Mouse (Mus musculus): ENCODE measurements around the gene Pgs1. TPM values are rescaled to one million over a fixed set of nuclear protein-coding genes. Genes with fewer than 3 reads are reported as not detected.

Gene Pgs1
- polyA plus RNA-seq, 1 experiment from 2014 or later, result 41.2 TPM

- WGBS, result 51% methylated on average over 2 of the region's 2 CpGs
- Histone ChIP-seq H3K36me3 (0 out of 2 replicates have a peak, but pooled peaks cover 10% of the 10 kb centered on the region), H3K27ac (replicated peaks) (peak overlapping the region; percentile 84; the same call in 1 of the 2 replicates), H3K27me3 (no peaks in the 10 kb centered on the region), H3K4me2 (replicated peaks) (no peak overlapping the region), H3K9me3 (replicated peaks) (no peaks in the 10 kb centered on the region), H3K4me3 (replicated peaks) (no peak overlapping the region), H3K4me1 (peaks cover 43% of the 10 kb centered on the region), H3K9ac (no peak overlapping the region)
- ATAC-seq (ENCODE audit: insufficient number of reproducible peaks, low FRiP score, low TSS enrichment, low read depth), result no peak
Measured at GRCm38 (mm10) chr11:117995255-117995654, 9.2 kb downstream of the Pgs1 start.

DNA sequence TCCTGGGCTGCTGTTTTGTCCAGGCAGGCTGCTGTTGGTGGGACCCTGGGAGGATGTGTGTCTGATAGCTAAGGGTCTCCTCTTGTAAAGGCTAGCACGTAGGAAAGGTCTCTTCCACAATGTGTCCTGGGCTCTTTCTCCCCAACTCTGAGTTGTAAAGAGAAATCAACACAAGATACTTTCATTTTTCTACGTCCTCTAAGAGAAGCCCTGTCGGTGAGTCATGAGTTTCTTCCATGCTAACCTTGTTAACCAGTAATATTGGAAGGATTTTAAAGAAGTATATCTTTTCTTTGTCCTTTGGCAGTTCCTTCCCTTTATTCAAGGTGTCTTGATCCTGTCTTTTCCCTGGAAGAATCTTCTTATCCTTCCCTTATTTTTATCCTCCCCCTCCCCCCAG, 9.6 kb downstream of the Pgs1 start:
- no peak for ATAC-seq (ENCODE audit: insufficient number of reproducible peaks, low FRiP score, low TSS enrichment, low read depth)
- Histone ChIP-seq H3K4me1 (peaks cover 43% of the 10 kb centered on the region), H3K27ac (replicated peaks) (peak overlapping the region; percentile 84), H3K36me3 (peaks cover 14% of the 10 kb centered on the region), H3K9ac (no peak overlapping the region), H3K4me3 (replicated peaks) (no peak overlapping the region), H3K9me3 (replicated peaks) (no peaks in the 10 kb centered on the region), H3K4me2 (replicated peaks) (no peak overlapping the region), H3K27me3 (no peaks in the 10 kb centered on the region)
- WGBS, result 49% methylated on average over 3 of the region's 3 CpGs

GRCm38 (mm10) chr11:117996066-117996465, 10.0 kb downstream of the Pgs1 start:
- Histone ChIP-seq H3K4me3 (replicated peaks) (no peak overlapping the region), H3K27me3 (no peaks in the 10 kb centered on the region), H3K9me3 (replicated peaks) (no peaks in the 10 kb centered on the region), H3K36me3 (peaks cover 18% of the 10 kb centered on the region), H3K4me1 (peaks cover 43% of the 10 kb centered on the region), H3K27ac (replicated peaks) (peak overlapping the region; percentile 39; the same call in 1 of the 2 replicates), H3K4me2 (replicated peaks) (no peak overlapping the region), H3K9ac (no peak overlapping the region)
- ATAC-seq (ENCODE audit: insufficient number of reproducible peaks, low FRiP score, low TSS enrichment, low read depth), result no peak
- WGBS, result 15% methylated on average over 3 of the region's 3 CpGs

- Histone ChIP-seq H3K4me3 (replicated peaks) (no peak overlapping the region), H3K9me3 (replicated peaks) (no peaks in the 10 kb centered on the region), H3K4me2 (replicated peaks) (no peak overlapping the region), H3K27ac (replicated peaks) (no peak overlapping the region), H3K9ac (no peak overlapping the region), H3K36me3 (peaks cover 27% of the 10 kb centered on the region), H3K4me1 (peaks cover 42% of the 10 kb centered on the region), H3K27me3 (no peaks in the 10 kb centered on the region)
- 88% methylated on average over 2 of the region's 2 CpGs for WGBS
- ATAC-seq (ENCODE audit: insufficient number of reproducible peaks, low FRiP score, low TSS enrichment, low read depth), result no peak
Measured at GRCm38 (mm10) chr11:117997085-117997484, 11.0 kb downstream of the Pgs1 start.

GRCm38 (mm10) chr11:117998356-117998755, 12.3 kb downstream of the Pgs1 start:
- WGBS, result 92% methylated on average over 4 of the region's 4 CpGs
- Histone ChIP-seq H3K36me3 (peaks cover 38% of the 10 kb centered on the region), H3K9ac (no peak overlapping the region), H3K4me3 (replicated peaks) (no peak overlapping the region), H3K27me3 (no peaks in the 10 kb centered on the region), H3K27ac (replicated peaks) (no peak overlapping the region), H3K4me1 (peaks cover 31% of the 10 kb centered on the region), H3K9me3 (replicated peaks) (no peaks in the 10 kb centered on the region), H3K4me2 (replicated peaks) (no peak overlapping the region)
- ATAC-seq (ENCODE audit: insufficient number of reproducible peaks, low FRiP score, low TSS enrichment, low read depth), result no peak

GRCm38 (mm10) chr11:117999260-117999934, 13.3 kb downstream of the Pgs1 start:
- H3K9ac ChIP-seq, result no peak overlapping the region
- H3K27me3 ChIP-seq, result no peaks in the 10 kb centered on the region
- H3K9me3 ChIP-seq (replicated peaks), result no peaks in the 10 kb centered on the region
- 82% methylated on average over 6 of the region's 6 CpGs for WGBS
- ATAC-seq (ENCODE audit: insufficient number of reproducible peaks, low FRiP score, low TSS enrichment, low read depth), result no peak
- H3K4me2 ChIP-seq (replicated peaks), result no peak overlapping the region
- peaks cover 31% of the 10 kb centered on the region for H3K4me1 ChIP-seq
- H3K36me3 ChIP-seq, result peaks cover 48% of the 10 kb centered on the region
- H3K4me3 ChIP-seq (replicated peaks), result no peak overlapping the region
- H3K27ac ChIP-seq (replicated peaks), result peak overlapping the region; percentile 51; the same call in 1 of the 2 replicates

GRCm38 (mm10) chr11:118000083-118000482, 14.0 kb downstream of the Pgs1 start:
- H3K9ac ChIP-seq, result no peak overlapping the region
- no peak overlapping the region for H3K4me3 ChIP-seq (replicated peaks)
- H3K36me3 ChIP-seq, result peaks cover 55% of the 10 kb centered on the region
- 0 out of 2 replicates have a peak overlapping the region, but pooled peaks have one; percentile 51 for H3K27ac ChIP-seq (replicated peaks)
- 47% methylated on average over 1 of the region's 1 CpGs for WGBS
- no peaks in the 10 kb centered on the region for H3K27me3 ChIP-seq
- no peaks in the 10 kb centered on the region for H3K9me3 ChIP-seq (replicated peaks)
- no peak overlapping the region for H3K4me2 ChIP-seq (replicated peaks)
- no peak for ATAC-seq (ENCODE audit: insufficient number of reproducible peaks, low FRiP score, low TSS enrichment, low read depth)
- H3K4me1 ChIP-seq, result peaks cover 28% of the 10 kb centered on the region

DNA sequence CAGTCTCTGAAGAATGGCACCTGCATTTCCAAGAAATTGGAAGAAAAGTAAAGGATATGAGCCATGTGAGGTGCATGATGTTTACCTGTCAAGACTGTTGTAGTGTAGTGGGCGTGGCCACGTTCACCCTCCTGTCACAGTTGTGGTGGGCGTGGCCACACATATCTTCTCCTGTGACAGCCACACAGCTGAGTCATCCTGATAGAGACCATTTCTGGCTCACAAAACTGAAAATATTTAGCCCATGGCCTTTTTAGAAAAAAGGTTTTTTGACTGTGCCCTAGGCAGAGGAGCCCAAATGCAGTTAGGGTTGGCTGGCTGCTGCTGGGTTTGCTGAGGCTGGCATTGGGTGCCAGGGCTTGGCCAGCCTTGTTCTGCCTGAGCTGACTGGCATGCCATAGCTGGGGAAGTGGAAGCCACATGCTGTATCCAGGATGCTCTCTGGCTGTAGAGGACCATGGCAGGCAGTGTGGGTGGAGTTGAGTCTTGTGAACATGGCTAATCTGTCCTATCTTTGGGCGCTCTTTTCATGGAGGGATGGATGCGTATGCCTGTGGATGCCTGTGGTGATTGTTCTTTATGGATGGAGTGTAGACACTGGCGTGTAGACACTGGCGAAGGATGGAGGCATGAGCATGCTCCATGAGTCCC, 14.6 kb downstream of the Pgs1 start:
- Histone ChIP-seq H3K27ac (replicated peaks) (no peak overlapping the region), H3K9ac (no peak overlapping the region), H3K36me3 (peaks cover 61% of the 10 kb centered on the region), H3K27me3 (no peaks in the 10 kb centered on the region), H3K4me3 (replicated peaks) (no peak overlapping the region), H3K4me1 (peaks cover 22% of the 10 kb centered on the region), H3K4me2 (replicated peaks) (no peak overlapping the region), H3K9me3 (replicated peaks) (no peaks in the 10 kb centered on the region)
- no peak for ATAC-seq (ENCODE audit: insufficient number of reproducible peaks, low FRiP score, low TSS enrichment, low read depth)
- WGBS, result 86% methylated on average over 7 of the region's 7 CpGs

- Histone ChIP-seq H3K4me3 (replicated peaks) (no peak overlapping the region), H3K27me3 (no peaks in the 10 kb centered on the region), H3K4me1 (peaks cover 30% of the 10 kb centered on the region), H3K9ac (no peak overlapping the region), H3K4me2 (replicated peaks) (no peak overlapping the region), H3K9me3 (replicated peaks) (no peaks in the 10 kb centered on the region), H3K27ac (replicated peaks) (peak overlapping the region; percentile 60), H3K36me3 (peaks cover 72% of the 10 kb centered on the region)
- 87% methylated on average over 14 of the region's 14 CpGs for WGBS
- no peak for ATAC-seq (ENCODE audit: insufficient number of reproducible peaks, low FRiP score, low TSS enrichment, low read depth)
Measured at GRCm38 (mm10) chr11:118003176-118003575, 17.1 kb downstream of the Pgs1 start.

DNA sequence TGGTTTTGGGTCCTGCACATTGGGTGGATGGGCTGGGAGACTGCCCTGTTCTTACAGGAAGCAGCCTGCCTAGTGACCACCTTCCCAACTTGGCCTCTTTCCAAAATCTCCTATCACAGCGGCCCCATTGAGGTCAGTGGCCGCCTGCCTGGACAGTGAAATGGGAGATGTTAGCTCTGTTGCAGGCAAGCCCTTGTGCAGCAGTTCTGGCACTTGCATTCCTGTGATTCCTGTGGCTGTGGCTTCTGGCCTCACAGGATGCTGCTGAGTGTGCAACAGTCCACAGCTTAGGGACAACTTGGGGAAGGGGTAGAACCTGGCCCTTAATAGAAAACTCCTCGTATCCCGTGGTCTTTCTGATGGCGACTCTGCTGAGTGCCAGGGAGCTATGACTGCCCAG, 17.6 kb downstream of the Pgs1 start:
- peak; percentile 53; the same call in 1 of the 2 replicates for ATAC-seq (ENCODE audit: insufficient number of reproducible peaks, low FRiP score, low TSS enrichment, low read depth)
- WGBS, result 61% methylated on average over 5 of the region's 5 CpGs
- H3K4me1 ChIP-seq, result peaks cover 36% of the 10 kb centered on the region
- no peaks in the 10 kb centered on the region for H3K9me3 ChIP-seq (replicated peaks)
- no peak overlapping the region for H3K4me3 ChIP-seq (replicated peaks)
- no peaks in the 10 kb centered on the region for H3K27me3 ChIP-seq
- H3K36me3 ChIP-seq, result peaks cover 69% of the 10 kb centered on the region
- H3K27ac ChIP-seq (replicated peaks), result peak overlapping the region; percentile 60
- no peak overlapping the region for H3K4me2 ChIP-seq (replicated peaks)
- H3K9ac ChIP-seq, result no peak overlapping the region

- H3K4me1 ChIP-seq, result peaks cover 40% of the 10 kb centered on the region
- no peak overlapping the region for H3K9ac ChIP-seq
- no peaks in the 10 kb centered on the region for H3K27me3 ChIP-seq
- no peak overlapping the region for H3K4me2 ChIP-seq (replicated peaks)
- no peak overlapping the region for H3K4me3 ChIP-seq (replicated peaks)
- peak; percentile 50; the same call in 1 of the 2 replicates for ATAC-seq (ENCODE audit: insufficient number of reproducible peaks, low FRiP score, low TSS enrichment, low read depth)
- H3K27ac ChIP-seq (replicated peaks), result peak overlapping the region; percentile 60
- 73% methylated on average over 5 of the region's 5 CpGs for WGBS
- H3K36me3 ChIP-seq, result peaks cover 67% of the 10 kb centered on the region
- H3K9me3 ChIP-seq (replicated peaks), result no peaks in the 10 kb centered on the region
Measured at GRCm38 (mm10) chr11:118004217-118004616, 18.1 kb downstream of the Pgs1 start.

All from embryonic facial prominence, embryonic 15.5 days (tissue).